Mouse (Mus musculus): ENCODE results near the gene Tmcc2. TPM values are rescaled to one million over a fixed set of nuclear protein-coding genes. Genes with fewer than 3 reads are reported as not detected.

Tmcc2 gene
- total and polyA plus RNA-seq, 3 experiments = 6.7 to 99.6 (median 14.9) TPM

DNA sequence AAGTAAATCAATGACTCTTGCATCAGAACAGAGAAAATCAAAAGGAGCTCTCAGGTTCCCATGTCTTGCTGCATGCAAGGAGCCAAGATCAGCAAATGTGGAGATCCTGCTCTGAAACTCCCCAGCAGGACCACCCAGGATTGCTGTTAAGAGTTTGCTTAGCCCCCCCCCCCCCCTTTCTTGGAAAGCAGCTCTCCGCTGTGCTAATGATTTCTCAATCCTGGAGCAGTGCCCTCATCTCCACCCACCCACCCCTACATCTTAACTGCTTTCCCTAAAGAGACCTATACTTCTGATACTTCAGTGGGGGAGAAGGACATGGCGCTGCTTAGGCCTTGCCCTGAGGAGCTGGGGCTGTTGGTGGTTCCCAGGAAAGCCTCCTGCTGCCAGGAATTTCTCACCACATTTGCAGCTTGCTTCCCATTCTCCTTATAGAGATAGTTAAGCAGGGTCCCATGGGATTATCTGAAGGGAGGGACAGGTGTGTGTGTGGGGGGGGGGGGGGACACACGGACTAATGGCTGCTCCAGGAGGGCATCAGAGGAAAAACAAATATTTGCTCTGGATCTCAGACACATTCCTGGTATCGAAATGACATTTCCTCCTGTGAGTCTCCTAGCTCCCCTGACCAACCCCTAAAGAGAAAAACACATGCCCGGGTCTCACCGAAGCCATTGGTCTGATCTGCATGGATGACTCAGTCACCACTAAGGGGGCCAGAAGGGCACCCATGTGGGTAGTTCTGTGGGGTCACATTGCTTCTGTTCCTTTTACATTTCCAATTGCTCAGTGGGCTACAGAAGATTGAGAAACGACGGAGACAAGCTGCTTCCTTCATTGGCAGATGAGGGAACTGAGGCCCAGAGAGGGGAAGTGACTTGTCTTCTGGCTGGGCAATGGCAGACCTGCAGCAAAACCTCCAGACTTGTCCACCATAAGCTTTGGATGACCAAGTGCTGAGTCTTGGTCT, 72.9 kb downstream of the Tmcc2 start:
- ATAC-seq (ENCODE audit: extremely low read depth, insufficient number of reproducible peaks, low FRiP score, poor library complexity, severe bottlenecking) = no peak
- DNase-seq (ENCODE audit: low spot score) = no peak
- no peaks in the 10 kb centered on the region for H3K9me3 ChIP-seq (replicated peaks)
- H3K4me3 ChIP-seq (ENCODE audit: low read depth, low read length) = no peak overlapping the region
- peaks cover 18% of the 10 kb centered on the region for H3K4me1 ChIP-seq (ENCODE audit: insufficient read depth, low read depth, low read length)
- H3K27me3 ChIP-seq (ENCODE audit: insufficient read depth, low read length) = peaks cover 56% of the 10 kb centered on the region
- TF ChIP-seq TAL1 (conservative IDR thresholded peaks at IDR 0.05; ENCODE audit: low read depth, low read length) (no peak), GATA2 (IDR thresholded peaks at IDR 0.05; ENCODE audit: borderline replicate concordance, low read depth, low read length) (no peak), POLR2AphosphoS5 (IDR thresholded peaks at IDR 0.05; ENCODE audit: insufficient replicate concordance, low read depth, low read length) (no peak), GATA1 (IDR thresholded peaks at IDR 0.05; ENCODE audit: borderline replicate concordance, low read length) (no peak), CTCF (IDR thresholded peaks at IDR 0.05; ENCODE audit: low read depth, low read length) (no peak)
- no peaks in the 10 kb centered on the region for H3K36me3 ChIP-seq (replicated peaks)

DNA sequence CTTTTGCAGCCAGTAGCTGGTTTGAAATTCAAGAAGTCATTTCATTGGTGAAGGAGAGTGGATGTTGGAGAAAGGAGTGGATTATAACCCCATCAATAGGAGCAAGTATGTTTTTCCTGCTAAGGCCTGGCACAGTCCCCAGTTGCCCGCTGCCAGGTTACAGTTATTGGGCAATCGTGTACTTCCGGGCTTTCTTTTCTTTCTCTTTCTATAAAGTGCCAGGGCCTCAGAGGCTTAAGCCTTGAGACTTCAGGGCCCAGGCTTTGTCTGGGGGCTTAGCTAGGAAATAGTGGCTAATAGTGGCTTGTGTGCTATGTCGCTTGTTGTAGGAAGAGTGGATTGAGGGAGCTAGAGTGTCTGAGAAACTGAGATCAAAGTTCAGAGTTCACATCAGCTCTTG, 73.7 kb downstream of the Tmcc2 start:
- no peak for ATAC-seq (ENCODE audit: extremely low read depth, insufficient number of reproducible peaks, low FRiP score, poor library complexity, severe bottlenecking)
- Histone ChIP-seq H3K4me3 (ENCODE audit: low read depth, low read length) (no peak overlapping the region), H3K9me3 (replicated peaks) (no peaks in the 10 kb centered on the region), H3K4me1 (ENCODE audit: insufficient read depth, low read depth, low read length) (peaks cover 21% of the 10 kb centered on the region), H3K27me3 (ENCODE audit: insufficient read depth, low read length) (peaks cover 49% of the 10 kb centered on the region), H3K36me3 (replicated peaks) (no peaks in the 10 kb centered on the region)
- DNase-seq (ENCODE audit: low spot score) = no peak
- TF ChIP-seq GATA1 (IDR thresholded peaks at IDR 0.05; ENCODE audit: borderline replicate concordance, low read length) = no peak
- no peak for TF ChIP-seq CTCF (IDR thresholded peaks at IDR 0.05; ENCODE audit: low read depth, low read length)
- TF ChIP-seq POLR2AphosphoS5 (IDR thresholded peaks at IDR 0.05; ENCODE audit: insufficient replicate concordance, low read depth, low read length) = no peak
- no peak for TF ChIP-seq GATA2 (IDR thresholded peaks at IDR 0.05; ENCODE audit: borderline replicate concordance, low read depth, low read length)
- TF ChIP-seq TAL1 (conservative IDR thresholded peaks at IDR 0.05; ENCODE audit: low read depth, low read length) = no peak

DNA sequence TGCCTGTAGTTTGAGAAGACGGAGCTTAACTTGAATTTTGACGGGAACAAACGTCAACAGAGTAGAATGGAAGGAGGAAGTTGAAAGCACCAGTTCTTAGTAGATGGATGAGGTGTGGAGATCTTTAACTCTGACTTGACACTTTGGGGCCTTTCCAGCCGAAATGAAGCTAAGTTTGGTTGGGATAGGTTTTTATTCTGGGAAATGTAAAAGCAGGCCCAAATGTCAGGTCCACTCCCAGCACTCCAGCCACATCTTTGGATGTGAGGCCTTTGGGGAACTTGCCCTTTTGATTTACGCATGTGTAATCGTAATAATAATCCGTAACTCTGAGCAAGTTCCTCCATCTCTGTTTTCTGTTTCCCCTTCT, 74.5 kb downstream of the Tmcc2 start:
- H3K27me3 ChIP-seq (ENCODE audit: insufficient read depth, low read length) = peaks cover 56% of the 10 kb centered on the region
- DNase-seq (ENCODE audit: low spot score) (no peak), ATAC-seq (ENCODE audit: extremely low read depth, insufficient number of reproducible peaks, low FRiP score, poor library complexity, severe bottlenecking) (no peak)
- no peaks in the 10 kb centered on the region for H3K9me3 ChIP-seq (replicated peaks)
- no peak overlapping the region for H3K4me3 ChIP-seq (ENCODE audit: low read depth, low read length)
- H3K4me1 ChIP-seq (ENCODE audit: insufficient read depth, low read depth, low read length) = peaks cover 25% of the 10 kb centered on the region
- no peaks in the 10 kb centered on the region for H3K36me3 ChIP-seq (replicated peaks)
- no peak for TF ChIP-seq GATA2 (IDR thresholded peaks at IDR 0.05; ENCODE audit: borderline replicate concordance, low read depth, low read length)
- TF ChIP-seq GATA1 (IDR thresholded peaks at IDR 0.05; ENCODE audit: borderline replicate concordance, low read length) = no peak
- TF ChIP-seq TAL1 (conservative IDR thresholded peaks at IDR 0.05; ENCODE audit: low read depth, low read length) = no peak

DNA sequence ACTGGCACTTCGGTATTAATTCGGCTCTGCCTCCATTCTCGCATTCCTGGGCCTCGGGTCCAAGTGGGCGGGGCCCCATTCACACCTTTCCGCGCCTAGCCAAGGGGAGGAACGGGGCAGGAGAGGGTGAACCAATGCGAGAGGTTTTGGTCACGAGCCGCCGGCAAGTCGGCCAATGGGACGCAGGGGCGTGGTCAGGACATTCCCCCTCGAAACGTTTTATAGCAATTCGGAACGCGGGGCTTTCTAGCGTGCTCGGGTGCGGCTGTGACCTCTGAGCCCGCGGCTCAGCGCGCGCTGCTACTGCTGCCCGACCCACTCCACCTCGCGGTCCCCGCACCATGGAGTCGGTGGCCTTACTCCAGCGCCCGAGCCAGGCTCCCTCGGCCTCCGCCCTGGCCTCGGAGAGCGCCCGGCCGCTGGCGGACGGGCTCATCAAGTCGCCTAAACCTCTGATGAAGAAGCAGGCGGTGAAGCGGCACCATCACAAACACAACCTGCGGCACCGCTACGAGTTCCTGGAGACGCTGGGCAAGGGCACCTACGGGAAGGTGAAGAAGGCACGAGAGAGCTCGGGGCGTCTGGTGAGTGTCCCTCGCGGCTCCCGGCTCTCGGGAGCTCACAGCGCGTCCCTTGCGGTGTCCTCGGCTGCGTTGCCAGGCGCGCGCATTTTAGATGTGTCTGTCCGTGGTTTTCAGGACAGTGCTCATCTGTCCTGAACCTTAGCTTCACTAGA, 75.0 kb downstream of the Tmcc2 start, which contains the start of gene Nuak2:
Gene Nuak2 (plus strand): TSS at position 238 of the 736 bp plus-strand sequence.
- DNase-seq (ENCODE audit: low spot score) (no peak), ATAC-seq (ENCODE audit: extremely low read depth, insufficient number of reproducible peaks, low FRiP score, poor library complexity, severe bottlenecking) (no peak)
- TF ChIP-seq GATA1 (IDR thresholded peaks at IDR 0.05; ENCODE audit: borderline replicate concordance, low read length) (no peak), TAL1 (conservative IDR thresholded peaks at IDR 0.05; ENCODE audit: low read depth, low read length) (no peak), CTCF (IDR thresholded peaks at IDR 0.05; ENCODE audit: low read depth, low read length) (no peak), POLR2AphosphoS5 (IDR thresholded peaks at IDR 0.05; ENCODE audit: insufficient replicate concordance, low read depth, low read length) (no peak), GATA2 (IDR thresholded peaks at IDR 0.05; ENCODE audit: borderline replicate concordance, low read depth, low read length) (no peak)
- H3K27me3 ChIP-seq (ENCODE audit: insufficient read depth, low read length) = peaks cover 60% of the 10 kb centered on the region
- no peaks in the 10 kb centered on the region for H3K9me3 ChIP-seq (replicated peaks)
- H3K4me3 ChIP-seq (ENCODE audit: low read depth, low read length) = no peak within 1 kb of the TSS
- peaks cover 29% of the 10 kb centered on the region for H3K4me1 ChIP-seq (ENCODE audit: insufficient read depth, low read depth, low read length)
- H3K36me3 ChIP-seq (replicated peaks) = no peaks in the 10 kb centered on the region

DNA sequence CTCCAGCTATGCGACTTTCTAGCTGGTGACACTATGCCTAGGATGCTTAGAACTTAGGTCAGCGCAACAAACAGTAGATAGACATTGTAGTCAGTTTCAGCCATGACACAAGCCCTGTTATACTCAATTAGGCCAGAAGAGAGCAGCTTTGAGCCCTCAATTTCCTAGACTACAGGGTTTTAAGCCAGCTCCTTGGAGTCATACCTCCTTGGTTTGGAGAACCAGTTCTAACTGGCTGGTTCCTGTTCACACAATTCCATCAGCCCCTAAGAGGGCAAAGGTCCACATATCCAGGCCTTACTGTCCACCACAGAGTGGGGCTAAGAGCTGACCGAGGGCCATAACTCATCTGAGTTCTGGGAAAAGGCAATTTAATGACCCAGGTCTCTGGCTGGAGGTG, 78.4 kb downstream of the Tmcc2 start:
- peak; percentile 64 for TF ChIP-seq CTCF (IDR thresholded peaks at IDR 0.05; ENCODE audit: low read depth, low read length)
- TF ChIP-seq POLR2AphosphoS5 (IDR thresholded peaks at IDR 0.05; ENCODE audit: insufficient replicate concordance, low read depth, low read length) = no peak
- Histone ChIP-seq H3K27me3 (ENCODE audit: insufficient read depth, low read length) (peaks cover 65% of the 10 kb centered on the region), H3K9me3 (replicated peaks) (no peaks in the 10 kb centered on the region), H3K4me3 (ENCODE audit: low read depth, low read length) (no peak overlapping the region), H3K4me1 (ENCODE audit: insufficient read depth, low read depth, low read length) (peaks cover 20% of the 10 kb centered on the region), H3K36me3 (replicated peaks) (no peaks in the 10 kb centered on the region)
- peak; percentile 72 for DNase-seq (ENCODE audit: low spot score)
- ATAC-seq (ENCODE audit: extremely low read depth, insufficient number of reproducible peaks, low FRiP score, poor library complexity, severe bottlenecking) = peak; percentile 40; the same call in 1 of the 2 replicates

DNA sequence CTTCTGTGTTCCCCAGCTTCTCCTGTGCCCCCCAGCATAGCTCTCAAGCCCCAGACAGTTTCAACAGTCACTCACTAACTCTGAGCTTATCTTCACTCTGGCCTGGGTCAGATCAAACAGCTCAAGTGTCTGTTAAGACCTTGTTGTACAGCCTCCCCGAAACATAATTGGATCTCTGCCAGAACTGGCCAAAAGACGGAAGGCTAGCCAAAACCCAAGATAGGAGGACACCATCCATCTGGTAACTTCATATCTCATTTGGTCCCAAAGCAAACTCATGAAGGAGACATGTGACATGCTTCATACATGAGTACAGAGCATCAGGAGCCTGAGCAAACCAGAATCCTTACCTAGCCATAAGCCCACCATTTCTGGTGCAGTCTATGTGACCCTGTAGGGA, 79.0 kb downstream of the Tmcc2 start:
- Histone ChIP-seq H3K9me3 (replicated peaks) (no peaks in the 10 kb centered on the region), H3K4me1 (ENCODE audit: insufficient read depth, low read depth, low read length) (peaks cover 20% of the 10 kb centered on the region), H3K4me3 (ENCODE audit: low read depth, low read length) (no peak overlapping the region), H3K36me3 (replicated peaks) (no peaks in the 10 kb centered on the region), H3K27me3 (ENCODE audit: insufficient read depth, low read length) (peaks cover 72% of the 10 kb centered on the region)
- ATAC-seq (ENCODE audit: extremely low read depth, insufficient number of reproducible peaks, low FRiP score, poor library complexity, severe bottlenecking) (no peak), DNase-seq (ENCODE audit: low spot score) (no peak)
- TF ChIP-seq GATA2 (IDR thresholded peaks at IDR 0.05; ENCODE audit: borderline replicate concordance, low read depth, low read length) = no peak
- no peak for TF ChIP-seq CTCF (IDR thresholded peaks at IDR 0.05; ENCODE audit: low read depth, low read length)
- TF ChIP-seq GATA1 (IDR thresholded peaks at IDR 0.05; ENCODE audit: borderline replicate concordance, low read length) = no peak
